Mouse (Mus musculus): Measurements from ENCODE around the gene Nfyc.

- TF ChIP-seq CTCF (IDR thresholded peaks at IDR 0.05) (no peak), POLR2A (IDR thresholded peaks at IDR 0.05; ENCODE audit: insufficient read depth, low read depth, low read length) (no peak)
Observed at GRCm38 (mm10) chr4:120878728-120879127, 47.4 kb upstream of the Nfyc start.

Measured in heart, adult 2 months (tissue).